Mouse (Mus musculus) stomach, postnatal 0 days (tissue): ENCODE measurements around the gene Padi6.

Experiments used
- CTCF ChIP-seq: IDR thresholded peaks from 2 replicates; pipeline ENCODE4 v1.5.1; 2016; ENCODE audit warnings: antibody characterized with exemption, low read depth, mild to moderate bottlenecking, moderate library complexity
- EP300 ChIP-seq: optimal IDR thresholded peaks from 2 replicates; pipeline ENCODE3; 2016; ENCODE audit warnings: antibody characterized with exemption

- TF ChIP-seq CTCF (no peak), EP300 (no peak)
Observed at GRCm38 (mm10) chr4:140753366-140753765, 10.9 kb upstream of the Padi6 start.
